Mouse (Mus musculus): Measurements from ENCODE around the gene Abtb2. TPM values are rescaled to one million over a fixed set of nuclear protein-coding genes. Genes with fewer than 3 reads are reported as not detected.

Gene Abtb2
- total and polyA plus RNA-seq, 3 experiments: 0.05 TPM; not detected in 2

DNA sequence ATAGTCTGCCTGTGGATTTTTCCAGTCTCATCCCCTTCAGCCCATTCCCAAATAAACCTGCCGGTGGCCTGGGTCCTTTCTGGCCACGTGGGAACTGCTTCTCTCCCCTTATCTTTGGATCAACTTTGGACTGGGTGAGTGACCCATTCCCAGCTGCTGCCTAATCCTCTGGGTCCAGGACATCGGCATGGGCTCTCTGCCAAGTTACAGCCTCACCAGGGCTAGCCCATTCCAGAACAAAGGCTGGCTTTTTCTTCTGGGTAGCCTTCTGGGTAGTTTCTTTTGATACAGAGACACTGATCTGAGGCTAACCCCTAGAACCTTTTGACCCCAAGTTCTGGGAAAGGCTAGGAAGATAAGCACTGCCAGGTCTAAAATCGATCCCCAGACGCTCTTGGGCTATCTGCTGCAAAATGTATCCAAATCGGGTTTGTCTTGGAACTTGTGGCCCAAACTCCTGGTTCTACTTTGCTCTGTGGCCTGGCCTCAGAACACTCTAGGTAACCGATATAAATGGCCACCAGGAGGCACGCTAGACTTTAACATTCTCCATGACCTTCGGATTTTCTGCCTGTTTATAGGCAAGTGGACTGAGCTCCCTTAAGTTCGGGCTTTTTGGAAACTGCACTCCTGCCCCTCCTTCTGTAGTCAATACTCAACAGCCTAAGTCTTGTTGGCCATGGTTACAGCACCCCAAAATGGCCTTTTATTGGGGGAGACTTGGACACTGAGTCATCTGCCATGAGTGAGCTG lies 9.8 kb upstream of the Abtb2 start:
- TF ChIP-seq CTCF (IDR thresholded peaks at IDR 0.05; ENCODE audit: low read depth, low read length): no peak
- TF ChIP-seq POLR2AphosphoS5 (IDR thresholded peaks at IDR 0.05; ENCODE audit: insufficient replicate concordance, low read depth, low read length): no peak
- no peak for TF ChIP-seq GATA1 (IDR thresholded peaks at IDR 0.05; ENCODE audit: borderline replicate concordance, low read length)
- TF ChIP-seq TAL1 (conservative IDR thresholded peaks at IDR 0.05; ENCODE audit: low read depth, low read length): no peak
- no peak for TF ChIP-seq GATA2 (IDR thresholded peaks at IDR 0.05; ENCODE audit: borderline replicate concordance, low read depth, low read length)
- DNase-seq (ENCODE audit: low spot score) (no peak), ATAC-seq (ENCODE audit: extremely low read depth, insufficient number of reproducible peaks, low FRiP score, poor library complexity, severe bottlenecking) (no peak)

DNA sequence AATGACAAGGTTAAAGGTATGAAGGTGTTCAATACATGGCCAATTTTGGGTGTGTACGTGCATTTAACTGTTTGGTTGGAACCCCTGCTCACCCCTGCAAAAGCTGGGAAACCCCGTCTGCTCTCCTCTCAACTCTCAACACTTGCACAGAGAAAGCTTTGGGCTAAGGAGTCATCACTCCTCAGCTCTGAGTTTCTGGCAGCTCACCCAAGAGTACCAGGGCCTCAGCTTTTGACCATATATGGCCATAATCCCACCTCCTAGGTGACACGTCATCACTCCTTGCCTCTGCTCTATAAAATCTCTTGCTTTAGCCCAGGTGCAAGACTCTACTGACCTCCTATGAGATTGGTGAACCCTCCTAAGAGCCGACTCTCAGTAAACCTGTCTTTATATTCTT lies 5.2 kb upstream of the Abtb2 start:
- Histone ChIP-seq H3K4me3 (ENCODE audit: low read depth, low read length) (no peak overlapping the region), H3K4me1 (ENCODE audit: insufficient read depth, low read depth, low read length) (peaks cover 8% of the 10 kb centered on the region; the same call in 1 of the 2 replicates), H3K36me3 (replicated peaks) (no peaks in the 10 kb centered on the region), H3K9me3 (replicated peaks) (peaks cover under 1% of the 10 kb centered on the region; the same call in 1 of the 2 replicates), H3K27me3 (ENCODE audit: insufficient read depth, low read length) (peaks cover 46% of the 10 kb centered on the region)
- ATAC-seq (ENCODE audit: extremely low read depth, insufficient number of reproducible peaks, low FRiP score, poor library complexity, severe bottlenecking) (no peak), DNase-seq (ENCODE audit: low spot score) (no peak)
- TF ChIP-seq CTCF (IDR thresholded peaks at IDR 0.05; ENCODE audit: low read depth, low read length) (no peak), GATA1 (IDR thresholded peaks at IDR 0.05; ENCODE audit: borderline replicate concordance, low read length) (no peak), GATA2 (IDR thresholded peaks at IDR 0.05; ENCODE audit: borderline replicate concordance, low read depth, low read length) (no peak), TAL1 (conservative IDR thresholded peaks at IDR 0.05; ENCODE audit: low read depth, low read length) (no peak), POLR2AphosphoS5 (IDR thresholded peaks at IDR 0.05; ENCODE audit: insufficient replicate concordance, low read depth, low read length) (no peak)

More for the DNA sequence above, 9.8 kb upstream of the Abtb2 start:
- Histone ChIP-seq H3K27me3 (ENCODE audit: insufficient read depth, low read length) (peaks cover 29% of the 10 kb centered on the region), H3K36me3 (replicated peaks) (no peaks in the 10 kb centered on the region), H3K4me3 (ENCODE audit: low read depth, low read length) (no peak overlapping the region), H3K9me3 (replicated peaks) (no peaks in the 10 kb centered on the region), H3K4me1 (ENCODE audit: insufficient read depth, low read depth, low read length) (0 out of 2 replicates have a peak, but pooled peaks cover 2% of the 10 kb centered on the region)

DNA sequence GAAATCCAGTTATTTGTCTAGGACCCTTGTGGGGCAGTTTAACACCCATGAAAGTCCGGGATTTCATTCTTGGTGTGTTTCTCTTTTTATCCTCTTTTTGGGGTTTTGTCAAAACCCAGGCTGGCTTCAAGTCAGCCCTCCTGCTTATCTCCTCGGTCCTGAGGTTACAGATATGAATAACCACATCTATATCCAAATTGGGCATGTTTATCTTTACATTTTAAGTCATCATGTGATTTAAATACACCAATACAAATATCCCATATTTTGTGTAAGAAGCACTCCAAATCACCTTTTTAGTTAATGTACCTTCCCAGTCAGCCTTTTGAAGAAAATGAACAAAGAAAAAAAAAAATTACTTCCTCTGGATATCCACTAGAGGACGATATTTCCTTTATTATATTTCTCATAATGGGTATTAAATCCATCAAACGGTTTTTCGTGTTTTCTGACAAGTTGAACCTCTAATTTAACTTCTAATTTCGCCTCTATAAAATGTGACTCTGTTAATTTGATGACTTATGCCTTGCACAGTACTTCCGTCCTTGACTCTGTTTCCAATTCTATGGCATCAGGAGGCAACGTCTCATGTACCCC lies 1.6 kb upstream of the Abtb2 start:
- H3K4me3 ChIP-seq (ENCODE audit: low read depth, low read length): no peak overlapping the region
- H3K4me1 ChIP-seq (ENCODE audit: insufficient read depth, low read depth, low read length): peaks cover 6% of the 10 kb centered on the region; the same call in 1 of the 2 replicates
- H3K36me3 ChIP-seq (replicated peaks): no peaks in the 10 kb centered on the region
- peak; percentile 6 for DNase-seq (ENCODE audit: low spot score)
- ATAC-seq (ENCODE audit: extremely low read depth, insufficient number of reproducible peaks, low FRiP score, poor library complexity, severe bottlenecking): no peak
- H3K9me3 ChIP-seq (replicated peaks): peaks cover 15% of the 10 kb centered on the region
- peak; percentile 39; the same call in 1 of the 2 replicates for TF ChIP-seq CTCF (IDR thresholded peaks at IDR 0.05; ENCODE audit: low read depth, low read length)
- TF ChIP-seq POLR2AphosphoS5 (IDR thresholded peaks at IDR 0.05; ENCODE audit: insufficient replicate concordance, low read depth, low read length): no peak
- H3K27me3 ChIP-seq (ENCODE audit: insufficient read depth, low read length): peaks cover 40% of the 10 kb centered on the region

DNA sequence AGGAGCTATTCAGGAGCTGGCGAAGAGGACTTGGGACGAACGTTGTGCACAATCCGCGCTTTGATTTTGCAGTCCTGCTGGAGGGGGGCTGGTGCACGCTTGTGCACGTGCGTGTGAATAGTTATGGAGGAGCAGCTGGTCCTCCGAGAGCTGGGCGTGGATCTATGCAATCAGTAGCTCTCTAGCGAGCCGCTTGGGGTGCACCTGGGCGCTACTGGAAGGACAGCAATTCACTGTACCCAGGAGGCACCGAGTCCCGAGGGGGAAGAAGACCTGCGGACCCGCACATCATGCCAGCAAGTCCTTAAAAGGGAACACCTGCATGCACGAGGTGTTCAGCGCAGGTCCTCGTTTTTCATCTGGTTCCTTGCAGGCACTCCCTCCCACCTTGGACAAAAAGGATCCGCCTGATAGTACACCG lies 929 bp upstream of the Abtb2 start:
- no peak for DNase-seq (ENCODE audit: low spot score)
- Histone ChIP-seq H3K4me3 (ENCODE audit: low read depth, low read length) (no peak overlapping the region), H3K27me3 (ENCODE audit: insufficient read depth, low read length) (peaks cover 37% of the 10 kb centered on the region), H3K36me3 (replicated peaks) (no peaks in the 10 kb centered on the region), H3K4me1 (ENCODE audit: insufficient read depth, low read depth, low read length) (peaks cover 6% of the 10 kb centered on the region; the same call in 1 of the 2 replicates), H3K9me3 (replicated peaks) (peaks cover 15% of the 10 kb centered on the region)
- TF ChIP-seq GATA2 (IDR thresholded peaks at IDR 0.05; ENCODE audit: borderline replicate concordance, low read depth, low read length) (no peak), TAL1 (conservative IDR thresholded peaks at IDR 0.05; ENCODE audit: low read depth, low read length) (no peak), CTCF (IDR thresholded peaks at IDR 0.05; ENCODE audit: low read depth, low read length) (no peak), POLR2AphosphoS5 (IDR thresholded peaks at IDR 0.05; ENCODE audit: insufficient replicate concordance, low read depth, low read length) (no peak), GATA1 (IDR thresholded peaks at IDR 0.05; ENCODE audit: borderline replicate concordance, low read length) (no peak)
- no peak for ATAC-seq (ENCODE audit: extremely low read depth, insufficient number of reproducible peaks, low FRiP score, poor library complexity, severe bottlenecking)

DNA sequence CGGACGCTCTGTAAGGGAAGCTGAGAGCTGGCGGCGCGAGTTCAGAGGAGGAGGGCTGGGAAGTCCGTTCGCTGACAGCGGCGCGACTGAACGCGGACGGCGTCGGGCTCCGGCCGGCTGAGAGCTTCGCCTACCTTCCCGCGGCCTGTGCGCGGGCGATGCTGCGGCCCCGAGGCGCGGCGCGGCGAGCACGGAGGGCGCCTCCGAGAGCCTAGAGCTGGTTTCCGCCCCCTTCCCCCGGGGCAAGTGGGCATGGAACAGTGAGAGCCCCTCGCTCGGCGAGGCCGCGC lies 258 bp downstream of the Abtb2 start:
- DNase-seq (ENCODE audit: low spot score) (no peak), ATAC-seq (ENCODE audit: extremely low read depth, insufficient number of reproducible peaks, low FRiP score, poor library complexity, severe bottlenecking) (no peak)
- TF ChIP-seq CTCF (IDR thresholded peaks at IDR 0.05; ENCODE audit: low read depth, low read length): no peak
- no peak for TF ChIP-seq POLR2AphosphoS5 (IDR thresholded peaks at IDR 0.05; ENCODE audit: insufficient replicate concordance, low read depth, low read length)
- no peak for TF ChIP-seq TAL1 (conservative IDR thresholded peaks at IDR 0.05; ENCODE audit: low read depth, low read length)
- TF ChIP-seq GATA2 (IDR thresholded peaks at IDR 0.05; ENCODE audit: borderline replicate concordance, low read depth, low read length): no peak
- H3K27me3 ChIP-seq (ENCODE audit: insufficient read depth, low read length): peaks cover 34% of the 10 kb centered on the region
- H3K9me3 ChIP-seq (replicated peaks): peaks cover 15% of the 10 kb centered on the region
- H3K36me3 ChIP-seq (replicated peaks): no peaks in the 10 kb centered on the region
- H3K4me3 ChIP-seq (ENCODE audit: low read depth, low read length): no peak overlapping the region; the same call in 1 of the 2 replicates
- peaks cover 6% of the 10 kb centered on the region; the same call in 1 of the 2 replicates for H3K4me1 ChIP-seq (ENCODE audit: insufficient read depth, low read depth, low read length)

DNA sequence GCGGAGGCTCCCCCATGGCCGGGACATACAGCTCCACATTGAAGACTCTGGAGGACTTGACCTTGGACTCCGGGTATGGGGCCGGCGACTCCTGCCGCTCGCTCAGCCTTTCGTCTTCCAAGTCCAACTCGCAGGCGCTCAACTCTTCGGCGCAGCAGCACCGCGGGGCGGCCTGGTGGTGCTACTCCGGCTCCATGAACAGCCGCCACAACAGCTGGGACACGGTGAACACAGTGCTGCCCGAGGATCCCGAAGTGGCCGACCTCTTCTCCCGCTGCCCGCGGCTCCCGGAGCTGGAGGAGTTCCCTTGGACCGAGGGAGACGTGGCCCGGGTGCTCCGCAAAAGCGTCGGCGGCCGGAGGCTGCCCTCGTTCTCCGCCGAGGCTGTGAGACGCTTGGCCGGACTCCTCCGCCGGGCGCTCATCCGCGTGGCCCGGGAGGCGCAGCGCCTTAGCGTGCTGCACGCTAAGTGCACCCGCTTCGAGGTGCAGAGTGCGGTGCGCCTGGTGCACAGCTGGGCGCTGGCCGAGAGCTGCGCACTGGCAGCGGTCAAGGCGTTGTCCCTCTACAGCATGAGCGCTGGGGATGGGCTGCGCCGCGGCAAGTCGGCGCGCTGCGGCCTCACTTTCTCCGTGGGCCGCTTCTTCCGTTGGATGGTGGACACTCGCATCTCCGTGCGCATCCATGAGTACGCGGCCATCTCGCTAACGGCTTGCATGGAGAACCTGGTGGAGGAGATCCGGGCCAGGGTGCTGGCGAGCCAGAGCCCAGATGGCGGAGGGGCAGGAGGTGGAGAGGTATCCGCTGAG lies 807 bp downstream of the Abtb2 start:
- H3K27me3 ChIP-seq (ENCODE audit: insufficient read depth, low read length): peaks cover 31% of the 10 kb centered on the region
- no peak for TF ChIP-seq CTCF (IDR thresholded peaks at IDR 0.05; ENCODE audit: low read depth, low read length)
- no peak for TF ChIP-seq POLR2AphosphoS5 (IDR thresholded peaks at IDR 0.05; ENCODE audit: insufficient replicate concordance, low read depth, low read length)
- TF ChIP-seq GATA1 (IDR thresholded peaks at IDR 0.05; ENCODE audit: borderline replicate concordance, low read length): no peak
- TF ChIP-seq GATA2 (IDR thresholded peaks at IDR 0.05; ENCODE audit: borderline replicate concordance, low read depth, low read length): no peak
- TF ChIP-seq TAL1 (conservative IDR thresholded peaks at IDR 0.05; ENCODE audit: low read depth, low read length): no peak
- no peaks in the 10 kb centered on the region for H3K36me3 ChIP-seq (replicated peaks)
- no peak for DNase-seq (ENCODE audit: low spot score)
- H3K4me1 ChIP-seq (ENCODE audit: insufficient read depth, low read depth, low read length): peaks cover 6% of the 10 kb centered on the region; the same call in 1 of the 2 replicates
- no peak for ATAC-seq (ENCODE audit: extremely low read depth, insufficient number of reproducible peaks, low FRiP score, poor library complexity, severe bottlenecking)
- peaks cover 15% of the 10 kb centered on the region for H3K9me3 ChIP-seq (replicated peaks)
- H3K4me3 ChIP-seq (ENCODE audit: low read depth, low read length): peak overlapping the region; percentile 38; the same call in 1 of the 2 replicates
